ENCODE assay signal across 8 mouse cellular contexts in genomic region chr1:184882281-184883268, GRCm38 (mm10). TPM values are rescaled to one million over a fixed set of nuclear protein-coding genes. Genes with fewer than 3 reads are reported as not detected.
A peak's percentile ranks its signal among the peaks of the same experiment; 100 is the strongest.
DNase-seq lines count a peak whose midpoint lies in the region; ATAC-seq and TF ChIP-seq lines count a peak whose summit lies in the region.

C130074G19Rik (minus strand) TSS chr1:184883218.

- TF ChIP-seq CTCF in forebrain, postnatal 0 days (IDR thresholded peaks at IDR 0.05; ENCODE audit: low read depth) = peak; percentile 53

- H3K9ac ChIP-seq in forebrain, postnatal 0 days = peak within 1 kb of the TSS; percentile 44

- DNase-seq in B cell, adult 2 months = peak; percentile 13 to 22
- peak; percentile 15 to 29 for DNase-seq in adrenal gland, postnatal 4 days (ENCODE audit: low spot score in 2 of 2)
- no peak for DNase-seq in forebrain, postnatal 0 days
- DNase-seq in heart, postnatal 36 days = peak; percentile 70 to 74
- no peak for DNase-seq in large intestine, adult 2 months (ENCODE audit: low read depth, low spot score)
- peak; percentile 91 for DNase-seq in lung, postnatal 10 days
- DNase-seq in retina, embryonic 14.5 days (ENCODE audit: low spot score) = peak; percentile 53

- WGBS in forebrain, postnatal 0 days = 4% methylated on average over 77 of the region's 77 CpGs
- WGBS in large intestine, adult 2 months = 3% methylated on average over 77 of the region's 77 CpGs

- intact Hi-C loops in heart, postnatal 36 days (cut with DNase I) = loop anchor here (1.0 kb wide), 2 partner anchors 29 to 57 kb away; no protein-coding TSS in a partner anchor

- H3K27me3 ChIP-seq in forebrain, postnatal 0 days (ENCODE audit: insufficient read depth, low read length) = peaks cover 21% of the 10 kb centered on the region

- no peak within 1 kb of the TSS for H3K27ac ChIP-seq in forebrain, postnatal 0 days (ENCODE audit: low read depth, low read length)

- H3K4me2 ChIP-seq in forebrain, postnatal 0 days (ENCODE audit: low read depth) = peak within 1 kb of the TSS; percentile 81

- H3K4me3 ChIP-seq in forebrain, postnatal 0 days (ENCODE audit: low read depth, low read length) = peak within 1 kb of the TSS; percentile 45

- H3K4me1 ChIP-seq in forebrain, postnatal 0 days (ENCODE audit: insufficient read depth) = 0 out of 2 replicates have a peak, but pooled peaks cover 4% of the 10 kb centered on the region

- no peaks in the 10 kb centered on the region for H3K36me3 ChIP-seq in forebrain, postnatal 0 days (ENCODE audit: insufficient read depth)

- ATAC-seq in forebrain, postnatal 0 days = peak; percentile 75
- ATAC-seq in inflammation-experienced regulatory T-cells, adult 6 months = no peak

- H3K9me3 ChIP-seq in forebrain, postnatal 0 days (ENCODE audit: low read length) = no peaks in the 10 kb centered on the region

RNA-seq across cellular contexts. Expression of gene C130074G19Rik, which starts in this region (rescaled TPM):
- total RNA-seq in adrenal gland, postnatal 4 days (2021) = 10 to 100 TPM; 31.8 to 32.5 TPM
- total RNA-seq in forebrain, postnatal 0 days (2014; rRNA removed) = 9.5 and 10.7 TPM in 2 replicates
- polyA plus RNA-seq in forebrain, postnatal 0 days (2015; fragmentation: Nextera tagmentation; extraction: Ambion mirVana) = 0.94 and 1.2 TPM in 2 replicates
- total RNA-seq in heart, postnatal 36 days (2021) = 10 to 100 TPM; 18.0 to 19.0 TPM
- 22.2 and 27.0 TPM in 2 replicates for polyA plus RNA-seq in large intestine, adult 2 months (2012; rRNA removed)
- polyA plus RNA-seq in inflammation-experienced regulatory T-cells, adult 6 months (2017; shearing (Covaris generic)) = not detected

Comparison
In these comparisons a context has a peak if more than half of its experiments do, and no peak if none do; other contexts are left out.
1. RNA of gene C130074G19Rik (polyA plus RNA-seq): 22.2 to 27.0 TPM in large intestine, adult 2 months; 0.94 to 1.2 TPM in forebrain, postnatal 0 days and not detected in inflammation-experienced regulatory T-cells, adult 6 months; every median in the first group is over 10 times any median in the second.
2. DNase-seq: peak in B cell, adult 2 months (2 of 2), adrenal gland, postnatal 4 days (2 of 2), heart, postnatal 36 days (2 of 2), lung, postnatal 10 days (single experiment) and retina, embryonic 14.5 days (single experiment); none in forebrain, postnatal 0 days (single experiment) and large intestine, adult 2 months (single experiment).